8 mouse cellular contexts compared by ENCODE assay signal in the genomic region with DNA sequence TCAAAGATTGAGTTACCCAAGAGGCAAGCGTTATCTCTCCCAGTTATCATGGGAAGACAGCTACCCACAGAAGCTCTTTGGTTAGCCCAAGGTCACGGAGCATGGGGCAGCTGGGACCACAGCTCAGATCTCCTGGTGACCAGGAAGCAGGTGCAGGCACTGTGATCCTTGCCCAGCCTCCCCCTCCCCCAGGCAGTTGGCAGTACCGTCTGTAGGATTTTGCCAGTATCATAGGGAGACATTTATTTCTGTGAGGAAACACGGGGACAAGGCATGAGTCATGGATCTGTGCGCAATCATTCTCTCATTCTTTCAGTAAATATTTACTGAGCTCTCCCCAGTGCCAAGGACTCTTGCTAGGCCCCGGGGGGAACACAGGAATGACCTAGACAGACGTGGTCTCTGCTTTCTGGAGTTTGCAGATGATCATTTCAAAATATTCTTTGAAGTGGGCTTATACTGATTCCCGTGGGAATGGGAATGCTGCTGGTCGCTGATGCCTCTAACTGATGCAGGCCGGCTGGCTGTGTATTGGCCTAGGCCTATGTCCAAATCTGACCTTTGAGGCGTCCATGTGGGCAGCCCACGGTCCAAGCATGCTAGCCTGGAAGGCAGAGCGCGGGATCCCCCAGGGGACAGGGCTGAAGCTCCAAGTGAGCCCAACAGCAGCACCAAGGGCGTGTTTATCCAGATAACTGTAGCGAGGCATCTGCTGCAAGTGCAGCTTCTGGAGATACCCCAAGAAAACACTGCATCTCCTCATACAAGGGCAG. TPM values are rescaled to one million over a fixed set of nuclear protein-coding genes. Genes with fewer than 3 reads are reported as not detected.
DNase-seq lines count a peak whose midpoint lies in the region; ATAC-seq and TF ChIP-seq lines count a peak whose summit lies in the region.

No protein-coding gene starts in this region.

- DNase-seq in midbrain, postnatal 0 days (ENCODE audit: low spot score) = peak; percentile 44
- peak; percentile 80 to 83 for DNase-seq in cerebellum, adult 18-20 months
- DNase-seq in layer of hippocampus, adult 2 months (ENCODE audit: low spot score in 2 of 2) = peak; percentile 50 to 52
- peak; percentile 85 for DNase-seq in lung, postnatal 36 days
- DNase-seq in urinary bladder, postnatal 25 days (ENCODE audit: low spot score) = peak; percentile 55

- whole genome bisulfite sequencing in midbrain, postnatal 0 days = 66% methylated on average over 16 of the region's 16 CpGs
- 69% methylated on average over 16 of the region's 16 CpGs for WGBS in midbrain, embryonic 15.5 days
- WGBS in heart, embryonic 15.5 days = 57% methylated on average over 16 of the region's 16 CpGs
- WGBS in forebrain, embryonic 13.5 days = 82% methylated on average over 16 of the region's 16 CpGs

- H3K4me1 ChIP-seq in midbrain, postnatal 0 days (ENCODE audit: insufficient read depth, low read length) = no peaks in the 10 kb centered on the region
- no peaks in the 10 kb centered on the region for H3K4me1 ChIP-seq in midbrain, embryonic 15.5 days
- peaks cover 20% of the 10 kb centered on the region for H3K4me1 ChIP-seq in heart, embryonic 15.5 days (replicated peaks)
- no peaks in the 10 kb centered on the region for H3K4me1 ChIP-seq in forebrain, embryonic 13.5 days

- TF ChIP-seq CTCF in midbrain, postnatal 0 days (IDR thresholded peaks at IDR 0.05) = no peak
- no peak for TF ChIP-seq CTCF in layer of hippocampus, adult 2 months (conservative IDR thresholded peaks at IDR 0.05)

- H3K9ac ChIP-seq in midbrain, postnatal 0 days (replicated peaks; ENCODE audit: low read length, poor library complexity, severe bottlenecking) = no peak overlapping the region
- H3K9ac ChIP-seq in midbrain, embryonic 15.5 days = no peak overlapping the region
- no peak overlapping the region for H3K9ac ChIP-seq in heart, embryonic 15.5 days
- no peak overlapping the region for H3K9ac ChIP-seq in forebrain, embryonic 13.5 days

- H3K4me2 ChIP-seq in midbrain, postnatal 0 days (ENCODE audit: low read depth, low read length, poor library complexity, severe bottlenecking) = no peak overlapping the region
- H3K4me2 ChIP-seq in midbrain, embryonic 15.5 days = no peak overlapping the region
- no peak overlapping the region for H3K4me2 ChIP-seq in heart, embryonic 15.5 days
- no peak overlapping the region for H3K4me2 ChIP-seq in forebrain, embryonic 13.5 days

- no peaks in the 10 kb centered on the region for H3K27me3 ChIP-seq in midbrain, postnatal 0 days (ENCODE audit: insufficient read depth, low read length)
- H3K27me3 ChIP-seq in midbrain, embryonic 15.5 days (replicated peaks) = no peaks in the 10 kb centered on the region
- H3K27me3 ChIP-seq in heart, embryonic 15.5 days = no peaks in the 10 kb centered on the region
- no peaks in the 10 kb centered on the region for H3K27me3 ChIP-seq in forebrain, embryonic 13.5 days

- no peak overlapping the region for H3K4me3 ChIP-seq in midbrain, postnatal 0 days (ENCODE audit: low read depth, low read length)
- H3K4me3 ChIP-seq in midbrain, embryonic 15.5 days = no peak overlapping the region
- H3K4me3 ChIP-seq in heart, embryonic 15.5 days = no peak overlapping the region
- no peak overlapping the region for H3K4me3 ChIP-seq in layer of hippocampus, adult 2 months
- no peak overlapping the region for H3K4me3 ChIP-seq in forebrain, embryonic 13.5 days

- H3K36me3 ChIP-seq in midbrain, postnatal 0 days (ENCODE audit: insufficient read depth, low read length) = no peaks in the 10 kb centered on the region
- no peaks in the 10 kb centered on the region for H3K36me3 ChIP-seq in midbrain, embryonic 15.5 days (replicated peaks)
- no peaks in the 10 kb centered on the region for H3K36me3 ChIP-seq in heart, embryonic 15.5 days
- H3K36me3 ChIP-seq in forebrain, embryonic 13.5 days (ENCODE audit: poor library complexity, severe bottlenecking) = no peaks in the 10 kb centered on the region

- no peaks in the 10 kb centered on the region for H3K9me3 ChIP-seq in midbrain, postnatal 0 days (ENCODE audit: low read length)
- 0 out of 2 replicates have a peak, but pooled peaks cover 4% of the 10 kb centered on the region for H3K9me3 ChIP-seq in midbrain, embryonic 15.5 days
- no peaks in the 10 kb centered on the region for H3K9me3 ChIP-seq in heart, embryonic 15.5 days (replicated peaks)
- peaks cover 7% of the 10 kb centered on the region for H3K9me3 ChIP-seq in forebrain, embryonic 13.5 days (replicated peaks)

- ATAC-seq in midbrain, postnatal 0 days (ENCODE audit: low FRiP score) = no peak
- no peak for ATAC-seq in midbrain, embryonic 15.5 days (replicated peaks)
- no peak for ATAC-seq in heart, embryonic 15.5 days (replicated peaks; ENCODE audit: insufficient number of reproducible peaks, insufficient read depth, low FRiP score, low read depth)
- ATAC-seq in forebrain, embryonic 13.5 days = no peak

- H3K27ac ChIP-seq in midbrain, postnatal 0 days (ENCODE audit: low read depth, low read length) = no peak overlapping the region
- H3K27ac ChIP-seq in midbrain, embryonic 15.5 days = no peak overlapping the region
- 0 out of 2 replicates have a peak overlapping the region, but pooled peaks have one; percentile 22 for H3K27ac ChIP-seq in heart, embryonic 15.5 days
- peak overlapping the region; percentile 62 for H3K27ac ChIP-seq in layer of hippocampus, adult 2 months
- H3K27ac ChIP-seq in forebrain, embryonic 13.5 days = no peak overlapping the region

RNA-seq across cellular contexts. Expression of a gene that starts 59.1 kb away (rescaled TPM):
- 30.7 and 46.3 TPM in 2 replicates for total RNA-seq in midbrain, postnatal 0 days (2014; rRNA removed)
- polyA plus RNA-seq in midbrain, postnatal 0 days (2015; fragmentation: Nextera tagmentation; extraction: Ambion mirVana) = 15.0 and 16.1 TPM in 2 replicates
- polyA plus RNA-seq in midbrain, embryonic 15.5 days (2015; fragmentation: Nextera tagmentation; extraction: Ambion mirVana) = 36.4 and 37.5 TPM in 2 replicates
- polyA plus RNA-seq in heart, embryonic 15.5 days (2015; fragmentation: Nextera tagmentation; extraction: Ambion mirVana) = 18.9 and 23.5 TPM in 2 replicates
- 10 to 100 TPM; 19.9 to 24.4 TPM for total RNA-seq in layer of hippocampus, adult 2 months (2021)
- 45.6 and 52.5 TPM in 2 replicates for polyA plus RNA-seq in forebrain, embryonic 13.5 days (2015; fragmentation: Nextera tagmentation; extraction: Ambion mirVana)

Comparison
In these comparisons a context has a peak if more than half of its experiments do, and no peak if none do; other contexts are left out.
1. H3K27ac ChIP-seq: peak in heart, embryonic 15.5 days (single experiment) and layer of hippocampus, adult 2 months (single experiment); none in midbrain, postnatal 0 days (single experiment), midbrain, embryonic 15.5 days (single experiment) and forebrain, embryonic 13.5 days (single experiment).
2. Peak in every context shown above with its lines, with median percentiles within 50 percentile points of each other: DNase-seq.